Mouse (Mus musculus) limb, embryonic 11.5 days (tissue): ENCODE data around the gene Rpl22. TPM values are rescaled to one million over a fixed set of nuclear protein-coding genes. Genes with fewer than 3 reads are reported as not detected.

Experiments
- ATAC-seq: fragments of 200-750 bp; cut with Nextera tagmentation; 2 replicates; pipeline ENCODE4 v1.8.0; 2017; ENCODE audit warnings: low read depth; ENCODE audit not compliant: insufficient number of reproducible peaks, low FRiP score, low TSS enrichment
- DNase-seq: peaks from one replicate; pipeline ENCODE4 v3.0.0-alpha.2; 2015; ENCODE audit warnings: low spot score
- H3K27ac ChIP-seq: fragments of 300-500 bp; sonication (generic); replicated peaks from 2 replicates; pipeline ENCODE4 v1.5.1; 2014; ENCODE audit warnings: low read depth, mild to moderate bottlenecking, low read length
- H3K27me3 ChIP-seq: fragments of 300-500 bp; sonication (generic); 2 replicates; pipeline ENCODE4 v1.6.1; 2014; ENCODE audit warnings: mild to moderate bottlenecking, low read length, mixed read lengths; ENCODE audit not compliant: control insufficient read depth, insufficient read depth
- H3K36me3 ChIP-seq: fragments of 300-500 bp; sonication (generic); 2 replicates; pipeline ENCODE4 v1.6.1; 2014; ENCODE audit warnings: mild to moderate bottlenecking, low read length, moderate library complexity, mixed read lengths; ENCODE audit not compliant: control insufficient read depth, insufficient read depth
- H3K4me1 ChIP-seq: fragments of 300-500 bp; sonication (generic); 2 replicates; pipeline ENCODE4 v1.6.1; 2014; ENCODE audit warnings: low read length, mixed read lengths; ENCODE audit not compliant: control insufficient read depth, insufficient read depth
- H3K4me2 ChIP-seq: fragments of 300-500 bp; sonication (generic); 2 replicates; pipeline ENCODE4 v1.6.1; 2014; ENCODE audit warnings: low read depth, mild to moderate bottlenecking, moderate library complexity; ENCODE audit not compliant: severe bottlenecking
- H3K4me3 ChIP-seq: fragments of 300-500 bp; sonication (generic); 2 replicates; pipeline ENCODE4 v1.5.1; 2014; ENCODE audit warnings: low read depth, low read length
- H3K9ac ChIP-seq: fragments of 300-500 bp; sonication (generic); 2 replicates; pipeline ENCODE4 v1.6.1; 2014; ENCODE audit warnings: mild to moderate bottlenecking, low read length
- H3K9me3 ChIP-seq: fragments of 300-500 bp; sonication (generic); 2 replicates; pipeline ENCODE4 v1.6.1; 2016; ENCODE audit warnings: low read length; ENCODE audit not compliant: control insufficient read depth
- WGBS: fragments of 180-500 bp; shearing (Covaris S2); extraction: QIAGEN DNeasy Blood & Tissue Kit; methylation state at CpG from one replicate; pipeline ENCODE4 v1.1.7; 2014; 5-methylcytosine and 5-hydroxymethylcytosine counted together
- polyA plus RNA-seq: library from polyadenylated mRNA; unstranded; fragments of >200 nt; fragmentation: Nextera tagmentation; extraction: Ambion mirVana; gene quantifications from 2 replicates; pipeline ENCODE4 v1.2.1, GENCODE M21; 2014

Rpl22 gene
- polyA plus RNA-seq, 1 experiment from 2014 or later, result 467 TPM

GRCm38 (mm10) chr4:152360855-152361254, 35.3 kb downstream of the Rpl22 start:
- H3K27ac ChIP-seq, result no peak overlapping the region
- peak; percentile 81 for DNase-seq
- H3K36me3 ChIP-seq, result no peaks in the 10 kb centered on the region
- peak; percentile 55; the same call in 1 of the 2 replicates for ATAC-seq
- H3K9ac ChIP-seq, result no peak overlapping the region
- H3K9me3 ChIP-seq, result no peaks in the 10 kb centered on the region
- H3K4me2 ChIP-seq, result peak overlapping the region; percentile 10; the same call in 1 of the 2 replicates
- no peak overlapping the region for H3K4me3 ChIP-seq
- H3K4me1 ChIP-seq, result no peaks in the 10 kb centered on the region
- peaks cover 11% of the 10 kb centered on the region for H3K27me3 ChIP-seq
- WGBS, result 1% methylated on average over 23 of the region's 24 CpGs

GRCm38 (mm10) chr4:152362180-152362579, 36.6 kb downstream of the Rpl22 start:
- no peak for DNase-seq
- no peak overlapping the region for H3K27ac ChIP-seq
- ATAC-seq, result no peak
- no peak overlapping the region for H3K4me3 ChIP-seq
- no peaks in the 10 kb centered on the region for H3K36me3 ChIP-seq
- no peaks in the 10 kb centered on the region for H3K9me3 ChIP-seq
- H3K4me2 ChIP-seq, result no peak overlapping the region
- WGBS, result 53% methylated on average over 9 of the region's 9 CpGs
- peaks cover 11% of the 10 kb centered on the region for H3K27me3 ChIP-seq
- no peaks in the 10 kb centered on the region for H3K4me1 ChIP-seq
- H3K9ac ChIP-seq, result no peak overlapping the region

GRCm38 (mm10) chr4:152365228-152365627, 39.7 kb downstream of the Rpl22 start:
- Histone ChIP-seq H3K4me2 (no peak overlapping the region), H3K27ac (no peak overlapping the region), H3K36me3 (no peaks in the 10 kb centered on the region), H3K4me1 (no peaks in the 10 kb centered on the region), H3K4me3 (no peak overlapping the region), H3K9me3 (no peaks in the 10 kb centered on the region), H3K9ac (no peak overlapping the region), H3K27me3 (peaks cover 9% of the 10 kb centered on the region)
- ATAC-seq, result no peak
- WGBS, result 76% methylated on average over 7 of the region's 7 CpGs
- no peak for DNase-seq

GRCm38 (mm10) chr4:152382528-152383252, 57.1 kb downstream of the Rpl22 start:
- ATAC-seq, result no peak
- no peak overlapping the region for H3K4me3 ChIP-seq
- no peaks in the 10 kb centered on the region for H3K36me3 ChIP-seq
- no peak overlapping the region for H3K4me2 ChIP-seq
- no peak for DNase-seq
- H3K27ac ChIP-seq, result no peak overlapping the region
- H3K4me1 ChIP-seq, result no peaks in the 10 kb centered on the region
- H3K9me3 ChIP-seq, result no peaks in the 10 kb centered on the region
- H3K9ac ChIP-seq, result no peak overlapping the region
- WGBS, result 83% methylated on average over 17 of the region's 17 CpGs
- no peaks in the 10 kb centered on the region for H3K27me3 ChIP-seq

Other genes with a start within 250 kb of the Rpl22 start
- 0.38 and 0.79 TPM in 2 replicates for gene Tnfrsf25, start 209.8 kb upstream of the Rpl22 start, polyA plus RNA-seq
- 1.6 and 1.9 TPM in 2 replicates for gene Espn, start 173.4 kb upstream of the Rpl22 start, polyA plus RNA-seq
- gene Hes2, start 166.9 kb upstream of the Rpl22 start, polyA plus RNA-seq, result not detected in 2 replicates
- 32.1 and 33.3 TPM in 2 replicates for gene Acot7, start 147.6 kb upstream of the Rpl22 start, polyA plus RNA-seq
- 3.3 and 3.4 TPM in 2 replicates for gene Gpr153, start 51.5 kb upstream of the Rpl22 start, polyA plus RNA-seq
- gene Hes3, start 34.1 kb upstream of the Rpl22 start, polyA plus RNA-seq, result not detected in 2 replicates
- 28.3 and 29.9 TPM in 2 replicates for gene Icmt, start 28.5 kb upstream of the Rpl22 start, polyA plus RNA-seq
- gene Rnf207, start 6.7 kb upstream of the Rpl22 start, polyA plus RNA-seq, result 0.19 and 0.92 TPM in 2 replicates
- 0.05 TPM in 1 of 2 replicates, not detected in the other for gene Chd5, start 12.9 kb downstream of the Rpl22 start, polyA plus RNA-seq
- gene Nphp4, start 151.0 kb downstream of the Rpl22 start, polyA plus RNA-seq, result 2.6 and 2.7 TPM in 2 replicates
- gene Kcnab2, start 152.1 kb downstream of the Rpl22 start, polyA plus RNA-seq, result 3.6 and 3.7 TPM in 2 replicates